16 mouse cellular contexts compared by ENCODE assay signal in genomic region chr11:119692911-119693261, GRCm38 (mm10).
"Had no signal": no experiment of that assay in that cellular context is flagged by ENCODE, and none has a peak within 500 bp of the region (broad histone marks: within the 10 kb centered on the region; RNA-seq: fewer than 3 reads in every experiment).

No protein-coding gene starts in this region.

- H3K9me3 ChIP-seq: liver, embryonic 15.5 days; lung, embryonic 15.5 days; midbrain, embryonic 13.5 days; midbrain, embryonic 15.5 days; neural tube, embryonic 12.5 days had no signal

- H3K4me2 ChIP-seq: liver, embryonic 15.5 days; lung, embryonic 15.5 days; midbrain, embryonic 11.5 days; midbrain, embryonic 13.5 days; midbrain, embryonic 15.5 days; neural tube, embryonic 12.5 days had no signal

- H3K9ac ChIP-seq: liver, embryonic 15.5 days; liver, postnatal 0 days; lung, embryonic 15.5 days; midbrain, embryonic 13.5 days; midbrain, embryonic 15.5 days; neural tube, embryonic 12.5 days had no signal

- H3K27me3 ChIP-seq: liver, embryonic 15.5 days; lung, embryonic 15.5 days; megakaryocyte, embryonic 14.5 days; midbrain, embryonic 13.5 days; midbrain, embryonic 15.5 days; neural tube, embryonic 12.5 days had no signal

- H3K27ac ChIP-seq: liver, embryonic 15.5 days; lung, embryonic 15.5 days; midbrain, embryonic 13.5 days; midbrain, embryonic 15.5 days; neural tube, embryonic 12.5 days had no signal

- ATAC-seq: liver, postnatal 0 days; lung, postnatal 0 days; midbrain, embryonic 13.5 days; midbrain, embryonic 15.5 days had no signal

- H3K36me3 ChIP-seq: liver, embryonic 15.5 days; lung, embryonic 15.5 days; midbrain, embryonic 13.5 days; midbrain, embryonic 15.5 days; neural tube, embryonic 12.5 days had no signal

- H3K4me3 ChIP-seq: liver, embryonic 15.5 days; lung, embryonic 15.5 days; megakaryocyte, embryonic 14.5 days; midbrain, embryonic 13.5 days; midbrain, embryonic 15.5 days; neural tube, embryonic 12.5 days had no signal

- DNase-seq: liver, postnatal 0 days; lung, adult 2 months; lung, postnatal 14 days; lung, postnatal 36 days; right cerebral cortex, postnatal 14 days; thymus, adult 18-20 months; thymus, postnatal 25 days; thymus, postnatal 4 days had no signal
